Mouse (Mus musculus) lung, postnatal 0 days (tissue): ENCODE results near the gene Diaph2. TPM values are rescaled to one million over a fixed set of nuclear protein-coding genes. Genes with fewer than 3 reads are reported as not detected.
"Not testable (repeated sequence)": the region's sequence is repeated elsewhere in the genome, so short reads cannot be mapped to it uniquely, and the experiment has no call there.

Source experiments
- ATAC-seq: fragments of 200-750 bp; cut with Nextera tagmentation; 2 replicates; pipeline ENCODE4 v1.8.0; 2017; ENCODE audit warnings: moderate library complexity
- DNase-seq: peaks from one replicate; pipeline ENCODE4 v3.0.0-alpha.2; 2016; ENCODE audit warnings: low spot score
- H3K27ac ChIP-seq: fragments of 300-500 bp; sonication (generic); 2 replicates; pipeline ENCODE4 v1.5.1; 2014; ENCODE audit warnings: antibody characterized with exemption, mild to moderate bottlenecking, low read length, mixed read lengths
- H3K27me3 ChIP-seq: fragments of 300-500 bp; sonication (generic); replicated peaks from 2 replicates; pipeline ENCODE4 v1.6.1; 2014; ENCODE audit warnings: low read length, mixed read lengths; ENCODE audit not compliant: insufficient read depth
- H3K36me3 ChIP-seq: fragments of 300-500 bp; sonication (generic); 2 replicates; pipeline ENCODE4 v1.6.1; 2014; ENCODE audit warnings: low read length, mixed read lengths; ENCODE audit not compliant: insufficient read depth
- H3K4me1 ChIP-seq: fragments of 300-500 bp; sonication (generic); 2 replicates; pipeline ENCODE4 v1.6.1; 2014; ENCODE audit warnings: antibody characterized with exemption, low read depth, low read length, mixed read lengths; ENCODE audit not compliant: insufficient read depth
- H3K4me2 ChIP-seq: fragments of 300-500 bp; sonication (generic); replicated peaks from 2 replicates; pipeline ENCODE4 v1.6.1; 2014; ENCODE audit warnings: low read depth, mild to moderate bottlenecking, low read length, moderate library complexity, mixed read lengths
- H3K4me3 ChIP-seq: fragments of 300-500 bp; sonication (generic); 2 replicates; pipeline ENCODE4 v1.5.1; 2014; ENCODE audit warnings: low read depth, low read length
- H3K9ac ChIP-seq: fragments of 300-500 bp; sonication (generic); replicated peaks from 2 replicates; pipeline ENCODE4 v1.6.1; 2014; ENCODE audit warnings: low read depth, mild to moderate bottlenecking
- H3K9me3 ChIP-seq: fragments of 300-500 bp; sonication (generic); 2 replicates; pipeline ENCODE4 v1.6.1; 2016; ENCODE audit warnings: low read length, mixed read lengths
- CTCF ChIP-seq: IDR thresholded peaks from 2 replicates; pipeline ENCODE4 v1.5.1; 2016; ENCODE audit warnings: antibody characterized with exemption, mild to moderate bottlenecking
- EP300 ChIP-seq: IDR thresholded peaks from 2 replicates; pipeline ENCODE4 v1.6.1; 2016; ENCODE audit warnings: antibody characterized with exemption, mild to moderate bottlenecking, control low read depth
- WGBS: fragments of 180-500 bp; shearing (Covaris S2); extraction: QIAGEN DNeasy Blood & Tissue Kit; methylation state at CpG from one replicate; pipeline ENCODE4 v1.1.7; 2014; 5-methylcytosine and 5-hydroxymethylcytosine counted together
- polyA plus RNA-seq: library from polyadenylated mRNA; unstranded; fragments of >200 nt; fragmentation: Nextera tagmentation; extraction: Ambion mirVana; gene quantifications from 2 replicates; pipeline ENCODE4 v1.2.1, GENCODE M21; 2015

The Diaph2 gene
- polyA plus RNA-seq, 1 experiment from 2014 or later: 7.5 TPM

DNA sequence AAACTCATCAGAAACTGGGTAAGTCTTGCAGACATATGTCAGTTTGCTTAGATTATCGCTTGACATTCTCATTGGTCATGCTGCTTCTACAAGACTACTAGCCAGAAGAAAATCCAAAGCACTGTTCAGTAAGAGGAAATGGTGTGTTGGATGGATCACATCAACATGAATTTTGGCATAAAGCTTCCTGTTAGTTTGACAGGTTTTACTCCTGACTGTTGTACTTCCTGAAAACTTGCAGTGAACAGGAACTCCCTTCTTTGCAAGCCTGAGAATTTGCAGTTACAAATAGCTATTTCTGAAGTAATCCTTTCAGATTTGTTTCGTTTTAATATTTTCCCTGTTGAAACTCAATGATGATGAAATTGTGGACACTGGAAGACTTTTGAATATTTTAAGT is 32.3 kb downstream of the Diaph2 start:
- no peak for TF ChIP-seq CTCF
- no peak for TF ChIP-seq EP300
- peak; percentile 10 for DNase-seq
- no peak overlapping the region for H3K4me2 ChIP-seq
- no peaks in the 10 kb centered on the region for H3K27me3 ChIP-seq
- no peaks in the 10 kb centered on the region for H3K36me3 ChIP-seq
- WGBS: 66% methylated on average over 2 of the region's 2 CpGs
- H3K9me3 ChIP-seq: no peaks in the 10 kb centered on the region
- H3K4me1 ChIP-seq: no peaks in the 10 kb centered on the region
- no peak overlapping the region for H3K4me3 ChIP-seq
- ATAC-seq: no peak
- no peak overlapping the region for H3K9ac ChIP-seq
- H3K27ac ChIP-seq: no peak overlapping the region

DNA sequence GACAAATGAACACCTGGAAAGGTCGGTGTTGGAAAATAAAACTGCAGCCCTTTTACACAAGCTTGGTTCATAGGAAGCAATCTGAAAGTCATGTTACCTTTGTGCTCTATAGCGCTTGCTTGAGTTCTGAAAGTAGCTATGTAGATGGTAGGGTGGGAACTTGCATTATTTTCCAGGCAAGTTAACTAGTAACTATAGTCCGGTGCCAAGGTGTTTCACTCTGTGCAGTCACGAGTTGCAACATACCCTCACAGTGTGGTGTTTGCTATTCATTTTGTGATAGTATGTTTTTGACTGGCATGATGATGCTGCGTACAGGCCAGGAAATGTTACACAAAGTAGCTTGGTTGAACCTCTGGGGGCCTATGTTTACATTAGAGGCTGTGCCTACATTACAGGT is 34.5 kb downstream of the Diaph2 start:
- DNase-seq (peak; percentile 8), ATAC-seq (no peak)
- no peaks in the 10 kb centered on the region for H3K27me3 ChIP-seq
- no peaks in the 10 kb centered on the region for H3K9me3 ChIP-seq
- H3K27ac ChIP-seq: no peak overlapping the region
- no peaks in the 10 kb centered on the region for H3K36me3 ChIP-seq
- no peak overlapping the region for H3K9ac ChIP-seq
- H3K4me2 ChIP-seq: no peak overlapping the region
- no peaks in the 10 kb centered on the region for H3K4me1 ChIP-seq
- H3K4me3 ChIP-seq: no peak overlapping the region
- 66% methylated on average over 5 of the region's 5 CpGs for WGBS
- TF ChIP-seq EP300: no peak
- TF ChIP-seq CTCF: no peak

DNA sequence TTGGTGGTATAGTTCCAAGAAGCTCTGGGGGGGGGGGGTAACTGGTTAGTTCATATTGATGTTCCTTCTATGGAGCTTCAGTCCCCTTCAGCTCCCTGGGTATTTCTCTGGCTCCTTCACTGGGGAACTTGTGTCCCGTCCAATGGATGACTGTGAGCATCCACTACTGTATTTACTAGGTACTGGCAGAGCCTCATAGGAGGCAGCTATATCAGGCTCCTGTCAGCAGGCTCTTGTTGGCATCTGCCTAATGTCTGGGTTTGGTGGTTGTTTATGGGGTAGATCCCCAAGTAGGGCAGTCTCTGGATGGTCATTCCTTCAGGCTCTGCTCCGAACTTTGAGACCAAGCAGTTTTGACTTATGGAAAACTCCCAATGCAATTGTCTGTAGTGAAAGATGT is 50.4 kb downstream of the Diaph2 start:
- not testable (repeated sequence) for DNase-seq, H3K9me3 ChIP-seq, H3K27ac ChIP-seq, ATAC-seq, H3K4me3 ChIP-seq, H3K9ac ChIP-seq, H3K36me3 ChIP-seq, H3K4me1 ChIP-seq, H3K4me2 ChIP-seq, H3K27me3 ChIP-seq
- WGBS: 70% methylated on average over 2 of the region's 2 CpGs

DNA sequence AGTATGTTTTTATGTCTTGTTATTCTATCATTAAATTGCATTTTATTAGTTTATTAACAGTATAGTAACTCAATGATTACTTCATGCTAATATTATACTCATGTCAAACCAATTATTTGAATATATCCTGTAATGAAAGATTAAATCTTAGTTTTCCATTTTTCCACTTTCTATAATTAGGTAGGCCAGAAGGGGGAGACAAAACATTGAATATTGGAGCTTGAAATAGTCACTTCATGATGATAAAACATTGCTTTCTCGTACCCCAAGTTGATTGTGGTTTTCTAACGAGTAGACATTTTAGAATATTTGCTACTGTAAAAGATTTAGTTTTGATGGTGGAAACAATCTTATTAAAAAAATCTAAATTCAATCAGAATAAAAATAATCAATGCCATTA is 82.4 kb downstream of the Diaph2 start:
- Histone ChIP-seq H3K27me3 (no peaks in the 10 kb centered on the region), H3K36me3 (no peaks in the 10 kb centered on the region), H3K4me3 (no peak overlapping the region), H3K9me3 (no peaks in the 10 kb centered on the region), H3K9ac (no peak overlapping the region), H3K4me2 (no peak overlapping the region), H3K4me1 (no peaks in the 10 kb centered on the region), H3K27ac (no peak overlapping the region)
- TF ChIP-seq EP300: no peak
- peak; percentile 34 for TF ChIP-seq CTCF
- ATAC-seq (no peak), DNase-seq (peak; percentile 4)
- WGBS: 43% methylated on average over 2 of the region's 2 CpGs

DNA sequence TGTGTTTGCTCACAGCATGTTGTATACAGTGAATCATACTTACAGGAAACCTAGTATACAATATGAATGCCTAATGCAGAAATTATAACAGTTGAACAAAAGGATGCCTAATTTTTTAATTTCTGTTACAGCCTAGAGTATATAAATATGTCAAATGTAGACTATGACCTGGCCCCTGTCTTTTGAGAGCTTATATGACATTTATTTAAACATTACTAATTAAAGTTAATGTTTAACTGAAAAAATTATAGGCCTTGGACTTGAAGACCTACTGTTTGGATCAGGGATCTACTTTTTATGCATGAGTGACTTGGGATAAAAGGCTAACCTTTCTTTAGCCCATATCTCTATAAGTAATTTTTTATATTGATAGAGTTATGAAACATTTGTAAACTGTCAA is 84.3 kb downstream of the Diaph2 start:
- H3K27me3 ChIP-seq: no peaks in the 10 kb centered on the region
- H3K27ac ChIP-seq: no peak overlapping the region
- H3K9ac ChIP-seq: no peak overlapping the region
- no peaks in the 10 kb centered on the region for H3K4me1 ChIP-seq
- TF ChIP-seq EP300 (no peak), CTCF (no peak)
- no peak overlapping the region for H3K4me2 ChIP-seq
- no peaks in the 10 kb centered on the region for H3K36me3 ChIP-seq
- H3K4me3 ChIP-seq: no peak overlapping the region
- H3K9me3 ChIP-seq: no peaks in the 10 kb centered on the region
- DNase-seq (no peak), ATAC-seq (no peak)

DNA sequence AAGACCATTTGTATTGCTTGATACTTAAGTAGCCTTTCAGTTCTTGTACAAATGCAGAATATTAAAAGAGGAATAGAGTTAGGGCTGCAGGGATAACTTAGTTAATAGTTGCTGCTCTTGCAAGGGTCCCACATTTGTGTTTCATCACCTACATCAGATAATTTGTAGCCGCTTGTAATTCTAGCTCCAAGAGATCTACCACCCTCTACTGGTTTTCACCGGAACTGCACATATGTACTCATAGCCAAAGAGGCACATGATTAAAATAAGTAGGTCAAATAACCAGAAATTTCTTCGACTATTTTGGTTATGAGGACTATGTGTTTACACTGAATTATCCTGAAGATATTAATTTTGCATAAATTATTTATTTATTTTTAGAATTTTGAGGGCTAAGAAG is 134.9 kb downstream of the Diaph2 start:
- DNase-seq (peak; percentile 11), ATAC-seq (no peak)
- 8% methylated on average over 3 of the region's 3 CpGs for WGBS
- Histone ChIP-seq H3K4me2 (no peak overlapping the region), H3K4me3 (no peak overlapping the region), H3K9ac (no peak overlapping the region), H3K9me3 (no peaks in the 10 kb centered on the region), H3K27ac (no peak overlapping the region), H3K36me3 (no peaks in the 10 kb centered on the region), H3K27me3 (no peaks in the 10 kb centered on the region), H3K4me1 (no peaks in the 10 kb centered on the region)
- TF ChIP-seq EP300 (no peak), CTCF (peak; percentile 69)

DNA sequence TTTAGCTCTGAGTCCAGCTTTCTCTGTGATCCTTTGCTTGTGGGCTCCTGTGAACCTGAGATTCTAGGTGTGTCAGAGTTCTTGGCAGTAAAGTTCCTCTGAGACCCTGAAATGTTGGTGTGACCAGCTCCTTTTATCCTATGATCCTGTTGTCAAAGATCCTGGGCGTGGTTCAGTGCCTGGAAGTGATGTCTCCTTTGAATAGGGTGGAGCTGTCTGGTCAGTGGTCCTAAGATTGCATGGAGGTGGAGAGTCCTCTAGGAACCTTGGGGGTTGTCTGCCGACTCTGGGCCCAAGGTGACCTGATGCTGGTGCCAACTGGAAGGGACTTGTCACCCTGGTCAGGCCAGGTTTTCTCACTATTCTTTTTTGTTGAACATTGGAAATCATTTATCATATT is 176.3 kb downstream of the Diaph2 start:
- H3K4me2 ChIP-seq: no peak overlapping the region
- no peak overlapping the region for H3K9ac ChIP-seq
- TF ChIP-seq EP300: no peak
- TF ChIP-seq CTCF: no peak
- H3K4me3 ChIP-seq: no peak overlapping the region
- no peaks in the 10 kb centered on the region for H3K27me3 ChIP-seq
- H3K4me1 ChIP-seq: no peaks in the 10 kb centered on the region
- no peak for ATAC-seq
- 69% methylated on average over 2 of the region's 2 CpGs for WGBS
- no peak overlapping the region for H3K27ac ChIP-seq
- no peaks in the 10 kb centered on the region for H3K36me3 ChIP-seq
- no peak for DNase-seq
- no peaks in the 10 kb centered on the region for H3K9me3 ChIP-seq
